Mouse (Mus musculus) brain, adult 10 weeks (tissue): ENCODE data around the gene Igf2bp3. TPM values are rescaled to one million over a fixed set of nuclear protein-coding genes. Genes with fewer than 3 reads are reported as not detected.

Source experiments
- polyA plus RNA-seq: library from polyadenylated mRNA; stranded (reverse); fragments of 350-450 nt; fragmentation: Illumina TruSeq; extraction: RNeasy Lipid Tissue Mini Kit (QIAGEN cat#74804); gene quantifications from one replicate; pipeline ENCODE4 v1.2.3, GENCODE M21; 2015; ENCODE audit warnings: low read depth, low replicate concordance

Igf2bp3 gene
- not detected for polyA plus RNA-seq

GRCm38 (mm10) chr6:49214928-49215747, at the start of gene Igf2bp3:
TSS of gene Igf2bp3 (minus strand) at chr6:49214957.

GRCm38 (mm10) chr6:49263847-49264243, 49.1 kb upstream of the Igf2bp3 start, which contains the start of gene Tra2a:
TSS of gene Tra2a (minus strand) at chr6:49264033.

GRCm38 (mm10) chr6:49073304-49074116, 141.2 kb downstream of the Igf2bp3 start, which contains the start of gene Malsu1:
TSS of gene Malsu1 (plus strand) at chr6:49073795.

GRCm38 (mm10) chr6:49036275-49037267, 178.2 kb downstream of the Igf2bp3 start, which contains the start of gene Gpnmb:
TSS of gene Gpnmb (plus strand) at chr6:49036546.

Other genes starting within 250 kb of the Igf2bp3 start
- gene Doxl2, start 240.0 kb downstream of the Igf2bp3 start, polyA plus RNA-seq, result not detected
- not detected for gene Svs1, start 228.1 kb downstream of the Igf2bp3 start, polyA plus RNA-seq
- 2.8 TPM for gene Gpnmb, start 178.4 kb downstream of the Igf2bp3 start, polyA plus RNA-seq
- gene Malsu1, start 141.2 kb downstream of the Igf2bp3 start, polyA plus RNA-seq, result 10.4 TPM
- 106 TPM for gene Tra2a, start 49.1 kb upstream of the Igf2bp3 start, polyA plus RNA-seq
- 14.2 TPM for gene Ccdc126, start 104.3 kb upstream of the Igf2bp3 start, polyA plus RNA-seq
- 1.8 TPM for gene Fam221a, start 152.8 kb upstream of the Igf2bp3 start, polyA plus RNA-seq
- gene Stk31, start 180.6 kb upstream of the Igf2bp3 start, polyA plus RNA-seq, result not detected